Mouse (Mus musculus): ENCODE data around the gene BC029722. TPM values are rescaled to one million over a fixed set of nuclear protein-coding genes. Genes with fewer than 3 reads are reported as not detected.
A peak's percentile ranks its signal among the peaks of the same experiment; 100 is the strongest.

BC029722 gene
- total RNA-seq, 4 experiments from 2014 or later: 56.9 to 63.1 (median 60.3) TPM

DNA sequence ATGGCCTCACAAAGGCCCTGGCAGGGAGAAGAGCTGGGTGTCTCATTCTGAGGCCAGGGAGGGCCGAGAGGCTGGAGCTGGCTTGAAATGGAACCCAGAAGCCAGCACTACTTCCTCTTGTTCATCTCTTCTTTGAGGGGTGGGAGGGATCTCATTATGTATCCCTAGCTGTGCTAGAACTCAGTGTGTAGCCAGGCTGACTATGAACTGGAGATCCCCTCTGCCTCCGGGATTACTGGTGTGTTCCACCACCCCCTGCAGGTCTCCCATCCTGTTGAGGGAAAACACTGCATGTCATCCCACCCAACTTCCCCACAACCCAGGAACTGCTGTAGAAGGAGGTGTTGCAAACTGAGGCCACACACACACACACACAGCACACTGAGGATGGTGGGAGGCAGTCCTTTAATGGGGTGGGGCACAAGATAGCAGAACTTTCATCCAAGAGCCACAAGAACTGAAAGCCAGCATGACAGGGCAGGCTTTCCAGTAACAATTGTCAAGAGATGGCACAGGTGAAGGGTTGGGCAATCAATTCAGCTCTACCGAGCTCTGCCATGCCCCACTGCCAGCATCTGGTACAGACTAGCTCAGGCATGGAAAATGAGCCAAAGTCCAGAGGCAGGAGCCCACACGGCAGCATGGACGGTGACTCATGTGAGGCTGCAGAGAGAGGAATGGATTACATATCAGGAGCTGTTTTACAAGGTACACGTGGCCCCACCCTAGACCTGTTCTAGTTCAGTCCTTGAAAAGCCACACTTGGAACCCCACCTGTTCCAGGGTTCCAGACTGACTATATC lies 424 bp upstream of the BC029722 start:
- DNase-seq (ENCODE audit: low spot score in 2 of 2): no peak

DNA sequence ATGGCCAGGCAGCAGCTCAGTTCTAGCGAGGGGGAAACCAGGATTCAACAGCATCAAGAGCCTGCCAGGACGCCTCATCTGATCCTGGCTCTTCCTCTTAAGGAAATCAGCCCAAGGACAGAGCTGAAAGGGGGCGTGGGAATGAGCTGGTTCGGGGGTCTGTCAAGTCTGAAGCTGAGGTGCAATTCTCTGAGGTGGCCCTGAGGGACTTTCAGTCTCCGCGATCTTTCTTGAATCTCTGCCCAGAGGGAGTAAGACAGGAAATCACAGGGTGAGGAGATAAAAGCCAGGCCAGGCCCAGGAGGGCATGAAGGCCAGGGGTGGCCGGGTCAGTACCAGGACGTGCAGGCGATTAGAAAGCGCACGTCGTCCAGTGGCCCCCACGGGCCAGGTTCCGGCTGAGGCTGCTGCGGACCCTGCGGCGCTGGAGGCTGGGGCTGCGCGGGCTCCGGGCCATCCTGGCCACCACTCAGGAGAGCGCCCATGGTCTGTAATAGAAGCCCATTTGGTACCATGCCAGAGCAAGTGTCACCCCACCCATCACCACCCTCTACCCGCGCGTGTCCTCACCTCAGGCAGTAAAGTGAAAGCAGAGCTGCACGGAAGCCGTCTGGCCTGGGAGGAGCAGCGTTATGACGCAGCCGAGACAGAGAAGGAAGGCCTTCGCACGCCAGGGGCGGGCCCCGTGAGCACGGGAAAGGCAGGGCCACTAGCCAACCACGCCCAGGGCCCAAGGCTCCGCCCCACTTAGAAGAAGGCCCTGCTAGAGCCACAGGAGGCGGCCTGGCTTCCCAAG lies 432 bp downstream of the BC029722 start:
- peak; percentile 89 to 94 for DNase-seq (ENCODE audit: low spot score in 2 of 2)

DNA sequence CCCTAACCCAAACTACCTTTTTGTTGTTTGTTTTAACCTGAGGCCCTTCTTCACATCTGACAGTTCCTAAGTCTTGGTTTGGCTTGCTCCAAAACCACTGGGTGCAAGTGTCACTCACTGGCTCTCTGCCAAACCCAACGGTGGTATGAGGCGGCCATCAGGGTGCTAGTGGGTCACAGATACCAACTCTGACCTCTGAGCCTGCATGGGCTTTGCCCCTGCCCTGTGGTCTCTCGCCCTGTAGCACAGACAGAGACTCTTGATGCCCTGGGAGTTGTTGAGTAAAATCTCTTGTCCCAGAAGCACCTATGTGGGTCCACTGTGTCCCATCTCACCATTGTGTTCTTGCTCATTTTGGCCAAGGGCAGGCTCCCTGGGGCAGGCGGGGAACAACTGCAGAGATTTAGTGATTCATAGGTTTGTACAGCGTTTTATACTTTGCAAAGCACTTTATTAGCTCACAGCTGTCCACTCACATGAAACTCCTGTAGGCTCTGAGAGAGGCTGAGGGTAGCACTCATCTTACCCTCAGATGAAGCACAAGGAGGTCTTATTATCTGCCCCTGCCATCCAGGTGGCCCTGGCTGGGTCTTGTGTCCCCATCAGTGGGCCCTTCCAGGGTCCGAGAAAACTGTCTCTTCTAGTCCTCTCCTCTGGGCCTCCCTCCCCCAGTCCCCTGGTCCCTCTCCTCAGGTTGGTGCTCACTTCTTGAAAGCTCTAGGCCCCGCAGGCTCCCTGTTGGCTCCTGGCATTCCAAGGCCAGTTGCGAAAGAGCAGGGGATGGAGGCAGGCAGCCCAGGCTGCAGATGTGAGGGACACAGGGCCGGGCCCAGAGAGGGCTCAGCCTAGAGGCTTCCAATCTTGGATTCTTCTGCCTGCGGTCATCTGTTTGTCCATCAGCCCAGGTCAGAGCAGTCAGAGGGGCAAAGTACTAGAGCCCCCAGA lies 1.7 kb downstream of the BC029722 start:
- DNase-seq (ENCODE audit: low spot score in 2 of 2): no peak

DNA sequence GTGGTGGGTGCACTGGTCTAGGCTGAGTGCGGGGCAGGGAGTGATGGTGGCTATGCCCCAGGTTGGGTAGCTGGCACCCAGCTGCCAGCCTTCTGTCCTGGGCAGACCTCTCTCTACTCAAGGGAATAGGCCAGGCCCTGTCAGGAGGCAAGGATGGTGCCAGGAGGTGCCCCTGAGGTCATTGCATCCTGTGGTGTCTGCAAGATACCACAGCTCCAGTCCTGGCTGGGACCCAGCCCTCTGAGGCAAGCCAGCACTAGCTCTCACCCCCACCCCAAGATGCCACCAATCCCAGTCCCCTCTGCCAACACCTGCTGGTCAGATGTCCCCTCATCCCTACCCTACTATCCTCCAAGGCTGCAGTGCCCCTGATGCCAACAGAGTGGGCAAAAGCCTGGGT lies 3.0 kb downstream of the BC029722 start:
- no peak for DNase-seq (ENCODE audit: low spot score in 2 of 2)

DNA sequence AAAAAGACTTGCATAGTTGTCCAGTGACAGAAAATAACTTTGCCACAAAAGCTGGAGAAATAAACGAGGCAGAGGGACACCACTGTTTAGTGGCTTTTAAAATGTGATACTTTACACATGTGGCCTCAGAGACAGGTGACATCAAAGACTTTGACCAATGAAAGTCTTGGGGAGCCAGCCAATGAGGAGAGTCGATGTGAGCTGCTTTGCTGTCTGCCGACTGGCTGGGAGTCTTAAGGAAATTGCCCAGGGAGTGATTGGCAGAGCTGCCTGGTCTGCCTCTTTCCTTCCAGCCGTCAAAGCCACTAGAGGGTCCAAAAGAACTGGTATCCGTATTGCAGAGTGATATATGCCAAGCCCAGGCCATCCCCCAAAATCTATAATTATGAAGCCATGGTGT lies 4.4 kb downstream of the BC029722 start:
- no peak for DNase-seq (ENCODE audit: low spot score in 2 of 2)

DNA sequence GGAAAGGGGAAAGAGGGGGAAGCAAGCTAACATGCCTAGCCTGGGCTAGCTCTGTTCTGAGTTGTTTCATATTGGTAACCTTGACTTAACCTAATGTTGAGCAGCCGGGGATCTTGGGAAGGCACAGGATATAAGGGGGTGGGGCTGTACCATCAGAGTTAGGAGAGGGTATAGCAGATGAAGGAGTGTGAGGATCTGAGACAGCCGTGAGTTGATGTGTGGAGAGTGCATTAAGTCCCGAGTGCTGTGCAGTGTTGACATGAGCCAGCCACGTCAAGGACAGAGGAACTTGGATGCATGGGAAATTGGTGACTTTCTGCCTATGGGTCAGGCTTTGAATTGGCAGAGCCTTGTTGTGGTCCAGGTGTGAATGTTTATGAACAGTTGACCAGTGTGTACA lies 6.6 kb downstream of the BC029722 start:
- DNase-seq (ENCODE audit: low spot score in 2 of 2): no peak

DNA sequence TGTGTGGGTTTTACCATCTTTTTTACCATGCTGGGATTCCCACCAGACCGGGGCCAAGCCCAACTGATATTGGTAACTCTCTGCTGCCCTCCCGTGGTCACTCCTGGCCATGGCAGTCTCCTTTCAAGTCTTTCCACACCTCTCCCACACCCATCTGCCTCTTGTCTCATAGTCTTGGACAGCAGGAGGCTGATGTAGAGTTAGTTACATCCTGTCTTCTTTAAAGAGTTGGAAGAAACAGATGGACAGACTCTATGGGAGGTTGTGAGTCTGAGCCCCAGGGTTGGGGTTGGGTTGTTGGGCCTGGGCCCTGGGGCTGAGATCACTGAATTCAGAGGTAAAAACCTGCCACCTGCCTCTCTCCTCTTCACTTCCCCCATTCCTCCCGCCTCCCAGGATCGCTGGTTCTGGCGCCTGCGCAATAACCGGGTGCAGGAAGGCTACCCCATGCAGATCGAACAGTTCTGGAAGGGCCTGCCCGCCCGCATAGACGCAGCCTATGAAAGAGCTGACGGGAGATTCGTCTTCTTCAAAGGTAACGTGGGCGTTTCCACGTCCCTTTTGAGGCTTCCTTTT lies 7.3 kb downstream of the BC029722 start:
- DNase-seq (ENCODE audit: low spot score in 2 of 2): peak; percentile 84 to 85

DNA sequence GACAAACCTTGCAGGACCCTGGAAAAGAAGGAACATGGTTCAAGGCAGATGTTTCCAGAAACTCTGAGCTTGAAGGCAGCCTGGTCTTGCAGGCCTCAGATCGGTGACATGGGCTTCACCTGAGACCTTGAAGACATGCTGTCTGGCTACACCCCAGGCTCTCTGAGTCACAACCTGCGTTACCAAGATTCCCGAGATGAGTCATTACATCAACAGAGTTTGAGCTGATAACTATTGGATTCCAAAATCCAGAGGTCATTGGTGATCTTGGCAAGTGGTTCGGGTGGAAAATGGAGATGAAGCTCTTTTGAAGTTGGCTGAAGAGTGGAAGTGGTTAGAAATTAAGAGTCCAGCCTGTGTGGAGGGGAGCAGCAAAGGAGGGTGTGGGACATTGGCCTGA lies 9.6 kb downstream of the BC029722 start:
- no peak for DNase-seq (ENCODE audit: low spot score in 2 of 2)

DNA sequence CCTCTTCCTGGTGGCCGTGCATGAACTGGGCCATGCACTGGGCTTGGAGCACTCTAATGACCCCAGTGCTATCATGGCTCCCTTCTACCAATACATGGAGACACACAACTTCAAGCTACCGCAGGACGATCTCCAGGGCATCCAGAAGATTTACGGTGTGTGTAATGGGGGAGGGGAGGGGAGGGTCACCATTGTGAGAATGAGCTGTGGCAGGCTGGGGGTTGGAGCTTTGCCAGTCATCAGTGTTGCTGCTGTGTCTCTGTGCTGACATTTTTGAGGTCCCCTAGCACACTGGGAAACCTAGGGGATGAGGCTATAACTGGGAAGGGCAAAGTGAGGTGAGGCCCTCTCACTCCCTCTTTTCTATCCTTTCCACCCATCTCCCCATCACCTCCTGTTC lies 11.8 kb downstream of the BC029722 start:
- no peak for DNase-seq (ENCODE audit: low spot score in 2 of 2)

DNA sequence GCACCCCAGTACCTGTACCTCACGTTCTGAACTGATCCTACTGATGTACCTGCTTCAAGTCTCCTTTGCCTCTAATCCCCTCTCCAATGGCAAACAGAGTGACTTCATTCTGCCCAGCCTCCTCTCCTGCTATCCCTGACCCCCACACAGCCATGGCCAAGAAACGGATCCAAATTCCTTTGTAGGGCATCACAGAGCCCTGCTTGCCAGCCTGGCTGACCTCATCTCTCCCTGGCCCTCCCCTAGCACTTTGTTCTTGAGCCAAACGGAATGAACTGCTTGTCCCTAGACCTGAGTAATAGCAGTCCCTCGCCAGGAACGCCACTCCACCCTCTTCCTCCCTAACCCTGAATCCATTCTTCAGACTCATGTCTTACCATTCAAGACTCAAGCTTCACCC lies 12.7 kb downstream of the BC029722 start:
- no peak for DNase-seq (ENCODE audit: low spot score in 2 of 2)

DNA sequence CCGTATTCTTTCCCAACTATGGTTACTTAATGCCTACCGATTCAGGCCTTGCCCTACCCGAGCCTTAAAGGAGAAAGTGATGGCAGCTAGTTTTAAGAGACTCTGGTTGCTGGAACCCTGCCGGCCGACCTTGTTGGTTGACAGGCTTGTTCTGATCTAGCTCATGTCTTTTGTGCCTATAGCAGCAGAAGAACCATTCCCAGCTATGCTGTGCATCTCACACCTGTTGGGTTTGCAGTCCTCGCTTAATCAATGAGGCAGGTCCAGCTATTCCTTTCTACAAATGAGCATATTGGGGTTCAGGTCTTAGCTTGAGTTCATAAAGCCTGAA lies 13.3 kb downstream of the BC029722 start:
- no peak for DNase-seq (ENCODE audit: low spot score in 2 of 2)

DNA sequence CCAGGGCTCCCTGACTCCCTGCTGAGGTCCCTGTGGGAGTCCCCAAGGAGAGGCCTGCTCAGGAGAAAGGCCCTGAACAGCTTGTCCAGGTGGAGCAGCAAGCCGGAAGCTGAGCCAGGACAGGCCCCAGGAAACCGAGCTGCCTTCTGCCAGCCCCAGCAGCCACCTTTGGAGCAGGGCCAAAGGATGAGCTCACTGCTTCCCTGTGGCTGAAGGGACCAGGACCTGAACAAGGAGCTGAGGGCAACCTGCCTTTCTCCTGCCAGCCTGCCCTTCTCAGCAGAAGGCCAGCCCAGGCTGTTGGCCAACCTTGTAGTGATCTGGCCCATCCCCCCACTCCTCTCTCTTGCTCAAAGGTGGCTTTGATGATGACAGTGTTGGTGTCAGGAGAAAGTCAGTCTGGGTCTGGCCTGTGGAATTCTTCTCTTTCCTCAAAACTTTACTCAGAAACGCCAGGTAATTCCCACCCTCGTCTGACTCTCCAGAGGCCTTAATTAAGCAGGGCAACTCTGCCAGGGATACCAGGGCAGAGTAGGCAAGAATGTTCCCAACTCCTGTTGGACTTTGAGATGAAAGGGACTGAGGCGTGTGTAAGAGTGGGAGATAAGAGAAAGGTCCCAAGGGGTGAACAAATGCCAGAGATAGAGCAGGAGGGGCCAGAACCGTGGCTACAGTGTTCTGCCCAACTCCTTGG lies 13.8 kb downstream of the BC029722 start:
- DNase-seq (ENCODE audit: low spot score in 2 of 2): no peak

DNA sequence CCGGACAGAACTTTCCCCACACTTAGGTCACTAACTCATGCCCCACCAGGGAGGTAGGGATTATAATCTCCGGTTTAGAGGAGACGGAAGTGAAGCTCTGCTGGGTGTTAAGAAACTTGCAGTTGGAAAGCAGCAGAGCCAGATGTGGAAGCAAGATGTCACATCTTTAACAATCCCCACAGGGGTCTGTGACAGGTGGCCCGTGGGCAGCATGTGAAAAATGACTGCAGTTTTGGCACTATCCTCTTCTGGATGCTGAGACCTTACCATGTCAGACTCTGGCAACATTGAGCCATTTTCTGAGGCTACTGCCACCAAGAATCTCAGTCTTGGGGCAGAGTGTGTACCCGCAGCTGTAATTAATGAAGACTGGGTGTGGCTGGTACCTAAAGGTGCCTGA lies 15.2 kb downstream of the BC029722 start:
- DNase-seq (ENCODE audit: low spot score in 2 of 2): no peak

DNA sequence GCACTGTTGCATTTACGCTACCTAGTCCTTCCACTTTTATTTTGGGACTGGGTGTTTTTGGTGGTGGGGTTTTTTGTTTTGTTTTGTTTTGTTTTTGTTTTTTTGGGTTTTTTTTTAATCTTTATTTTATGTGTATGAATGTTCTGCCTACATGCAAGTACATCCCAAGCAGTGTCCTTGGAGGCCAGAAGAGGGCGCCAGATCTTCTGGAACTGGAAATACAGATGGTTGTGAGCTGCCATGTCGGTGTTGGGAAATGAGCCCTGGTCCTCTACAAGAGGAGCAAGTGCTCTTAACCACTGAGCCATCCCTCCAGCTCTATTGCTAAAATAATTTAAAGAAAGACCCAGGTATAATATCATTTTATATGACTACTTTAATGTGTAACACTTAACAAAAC lies 16.5 kb downstream of the BC029722 start:
- no peak for DNase-seq (ENCODE audit: low spot score in 2 of 2)

DNA sequence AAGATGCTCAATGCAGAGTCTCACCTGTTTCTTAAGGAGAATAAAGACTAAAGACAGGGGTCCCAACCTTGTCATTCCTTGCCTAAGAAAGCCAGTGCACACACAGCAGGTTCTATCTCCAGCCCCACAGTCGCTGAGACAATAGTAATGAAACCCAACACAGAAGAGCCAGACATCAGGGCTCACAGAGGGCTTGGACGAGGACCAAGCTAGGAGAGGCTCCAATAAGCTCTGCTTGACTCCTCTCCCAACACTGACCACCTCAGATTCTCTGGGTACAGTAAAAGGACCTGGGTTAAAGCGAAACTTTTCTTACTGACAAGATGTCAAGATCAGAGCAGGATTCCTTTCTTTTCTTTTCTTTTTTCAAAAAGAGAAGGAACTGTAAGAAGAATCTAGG lies 20.6 kb downstream of the BC029722 start:
- DNase-seq (ENCODE audit: low spot score in 2 of 2): no peak

DNA sequence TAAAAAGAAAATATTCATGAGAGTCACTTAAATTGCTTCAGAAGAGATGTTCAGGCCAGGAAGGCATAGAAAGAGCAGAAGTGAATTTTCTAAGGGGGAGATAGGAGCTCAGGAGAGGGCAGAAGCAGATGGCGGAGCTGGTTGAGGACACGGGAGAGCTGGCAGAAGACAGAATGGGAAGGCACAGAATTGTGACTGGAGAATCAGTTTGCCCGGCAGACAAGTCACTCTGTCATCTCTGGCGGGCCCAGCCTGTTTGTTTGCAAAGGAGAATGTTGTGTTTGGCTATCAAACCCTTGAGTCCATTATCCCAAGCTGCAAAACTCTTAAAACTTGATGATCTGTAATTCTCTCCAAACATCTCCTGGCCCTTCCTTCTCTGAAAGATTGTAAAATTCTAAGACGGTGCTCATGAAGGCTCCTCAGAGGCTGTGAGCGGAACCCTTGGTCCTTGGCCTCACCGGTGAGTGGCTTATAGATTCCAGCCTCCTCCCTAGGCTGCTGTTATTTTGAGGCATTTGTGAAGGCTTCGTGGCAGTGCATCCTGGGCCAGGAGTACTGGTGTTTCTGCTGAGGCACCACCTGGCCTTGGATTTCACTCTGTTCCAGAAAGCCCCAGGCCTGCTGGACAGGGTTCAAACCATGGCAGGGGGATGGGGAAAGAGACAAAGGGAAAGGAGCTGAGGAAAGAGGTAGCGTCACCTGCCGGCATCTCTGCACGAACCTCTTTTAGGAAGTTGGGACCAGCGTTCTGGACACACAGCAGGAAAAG lies 24.4 kb downstream of the BC029722 start:
- DNase-seq (ENCODE audit: low spot score in 2 of 2): no peak

DNA sequence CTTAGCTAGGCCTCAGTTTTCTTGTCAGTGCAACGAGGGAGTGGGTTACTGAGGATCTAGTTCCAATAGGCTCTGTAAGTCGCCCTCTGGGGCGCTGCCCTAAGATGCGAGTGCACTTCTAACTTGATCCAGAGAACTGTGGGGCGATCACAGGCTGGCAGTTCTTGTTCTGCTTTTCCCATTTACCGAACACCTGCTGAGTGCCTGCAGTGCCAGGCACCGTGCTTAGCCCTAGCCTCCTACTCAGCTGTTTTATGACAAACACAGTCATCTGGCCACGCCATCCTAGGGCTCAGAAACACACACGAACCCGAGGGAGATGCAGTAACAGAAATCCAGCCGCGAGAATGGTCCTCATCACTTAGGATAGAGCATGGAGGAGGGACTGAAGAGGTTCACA lies 26.3 kb downstream of the BC029722 start:
- DNase-seq (ENCODE audit: low spot score in 2 of 2): no peak

DNA sequence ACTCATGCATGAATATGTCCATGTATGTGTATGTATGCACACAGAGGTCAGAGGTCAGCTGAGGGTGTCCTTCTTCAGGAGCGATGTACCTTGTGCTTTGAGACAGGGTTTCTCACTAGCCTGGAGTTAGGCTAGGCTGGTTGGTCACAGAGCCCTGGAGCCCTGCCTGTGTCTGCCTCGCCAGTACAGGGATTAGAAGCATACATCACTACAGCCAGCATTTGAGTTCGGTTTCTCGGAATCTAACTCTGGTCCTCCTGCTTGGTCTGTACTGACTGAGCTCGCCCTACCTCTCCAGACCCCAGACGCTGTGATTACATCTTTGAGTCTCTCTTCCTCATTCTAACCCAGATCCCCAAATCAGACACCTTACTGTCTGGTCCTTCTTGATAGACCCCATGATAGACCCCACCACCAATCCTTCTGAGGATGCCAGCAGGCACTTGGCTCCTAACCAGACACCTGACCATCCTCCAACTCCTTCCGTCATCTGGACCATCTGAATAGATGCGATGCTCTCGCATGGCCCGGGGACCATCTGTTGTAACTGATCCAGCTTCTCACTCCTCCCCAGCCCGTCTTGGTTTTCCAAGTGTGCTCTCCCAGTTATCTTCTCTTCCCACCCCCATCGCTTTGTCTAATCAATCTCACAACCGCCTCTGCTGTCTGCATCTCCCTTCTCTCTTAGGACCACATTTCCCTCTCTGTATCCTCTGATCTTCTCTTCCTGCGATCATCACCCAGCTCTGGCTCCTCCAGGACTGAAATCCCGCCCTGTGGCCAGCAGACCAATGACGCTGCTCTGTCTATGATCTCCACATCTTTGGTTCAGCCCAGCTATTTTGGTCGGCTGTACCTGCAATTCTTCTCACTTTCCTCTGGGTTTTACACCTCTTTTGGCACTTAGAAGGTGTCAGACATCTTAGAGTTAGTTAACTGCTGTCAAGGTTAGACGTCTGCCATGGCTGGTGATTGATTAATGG lies 31.0 kb downstream of the BC029722 start:
- DNase-seq (ENCODE audit: low spot score in 2 of 2): no peak

DNA sequence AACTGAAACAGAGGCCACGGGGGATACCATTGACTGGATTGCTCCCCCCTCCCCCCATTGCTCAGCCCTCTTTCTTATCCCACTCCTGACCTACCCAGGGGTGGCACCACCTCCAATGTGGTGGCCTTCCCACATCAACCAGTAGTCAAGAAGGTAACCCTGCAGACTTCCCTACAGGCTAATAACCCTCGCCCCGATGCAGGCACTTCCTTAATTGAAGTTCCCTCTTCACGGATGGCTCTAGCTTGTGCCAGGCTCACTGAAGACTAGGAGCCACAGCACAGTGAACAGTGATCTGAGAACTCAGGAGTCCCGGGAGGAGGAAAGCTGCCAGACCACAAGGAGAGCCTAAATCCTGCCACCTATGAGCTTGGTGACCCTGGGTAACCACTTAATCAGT lies 32.3 kb downstream of the BC029722 start:
- no peak for DNase-seq (ENCODE audit: low spot score in 2 of 2)

Data from left cerebral cortex, adult 8-10 months (tissue).